Mouse (Mus musculus) kidney, adult 2 months (tissue): Measurements from ENCODE around the gene Cc2d2b. TPM values are rescaled to one million over a fixed set of nuclear protein-coding genes. Genes with fewer than 3 reads are reported as not detected.
A peak's percentile ranks its signal among the peaks of the same experiment; 100 is the strongest.

Source experiments
- DNase-seq: peaks from one replicate; pipeline ENCODE4 v3.0.0; 2021
- H3K27ac ChIP-seq: fragments of 200-500 bp; 2 replicates; pipeline ENCODE4 v1.5.1; 2012; ENCODE audit warnings: low read depth, low read length, control low read depth, inconsistent platforms; ENCODE audit not compliant: insufficient read depth
- H3K27me3 ChIP-seq: fragments of 200-500 bp; replicated peaks from 2 replicates; pipeline ENCODE4 v1.6.1; 2012; ENCODE audit warnings: mild to moderate bottlenecking, moderate library complexity, low read length, inconsistent platforms; ENCODE audit not compliant: control insufficient read depth, insufficient read depth
- H3K36me3 ChIP-seq: fragments of 200-500 bp; 2 replicates; pipeline ENCODE4 v1.6.1; 2012; ENCODE audit warnings: mild to moderate bottlenecking, moderate library complexity, low read length, inconsistent platforms; ENCODE audit not compliant: control insufficient read depth, insufficient read depth
- H3K4me1 ChIP-seq: fragments of 200-500 bp; 2 replicates; pipeline ENCODE4 v1.6.1; 2011; ENCODE audit warnings: low read length; ENCODE audit not compliant: control insufficient read depth, insufficient read depth
- H3K4me3 ChIP-seq: fragments of 200-500 bp; 2 replicates; pipeline ENCODE4 v1.5.1; 2011; ENCODE audit warnings: mild to moderate bottlenecking, low read depth, low read length, control low read depth; ENCODE audit not compliant: insufficient read depth
- CTCF ChIP-seq: fragments of 200-500 bp; conservative IDR thresholded peaks from 2 replicates; pipeline ENCODE4 v1.5.1; 2011; ENCODE audit warnings: low read depth, mild to moderate bottlenecking, control low read depth, low read length, moderate library complexity, mixed read lengths; ENCODE audit not compliant: insufficient read depth, insufficient read length
- POLR2A ChIP-seq: fragments of 200-500 bp; IDR thresholded peaks from one replicate; pipeline ENCODE4 v1.6.1; 2011; ENCODE audit warnings: low read depth, low read length, control low read depth
- WGBS: fragments of 180-500 bp; shearing (Covaris S2); methylation state at CpG from one replicate; pipeline ENCODE4 v1.1.7; 2018; 5-methylcytosine and 5-hydroxymethylcytosine counted together
- polyA plus RNA-seq: library from polyadenylated mRNA; depleted of rRNA; stranded (reverse); fragments of >200 nt; gene quantifications from 2 replicates; pipeline ENCODE4 v1.2.3, GENCODE M21; 2012; rRNA removed

Gene Cc2d2b
- polyA plus RNA-seq, 1 experiment, result not detected

DNA sequence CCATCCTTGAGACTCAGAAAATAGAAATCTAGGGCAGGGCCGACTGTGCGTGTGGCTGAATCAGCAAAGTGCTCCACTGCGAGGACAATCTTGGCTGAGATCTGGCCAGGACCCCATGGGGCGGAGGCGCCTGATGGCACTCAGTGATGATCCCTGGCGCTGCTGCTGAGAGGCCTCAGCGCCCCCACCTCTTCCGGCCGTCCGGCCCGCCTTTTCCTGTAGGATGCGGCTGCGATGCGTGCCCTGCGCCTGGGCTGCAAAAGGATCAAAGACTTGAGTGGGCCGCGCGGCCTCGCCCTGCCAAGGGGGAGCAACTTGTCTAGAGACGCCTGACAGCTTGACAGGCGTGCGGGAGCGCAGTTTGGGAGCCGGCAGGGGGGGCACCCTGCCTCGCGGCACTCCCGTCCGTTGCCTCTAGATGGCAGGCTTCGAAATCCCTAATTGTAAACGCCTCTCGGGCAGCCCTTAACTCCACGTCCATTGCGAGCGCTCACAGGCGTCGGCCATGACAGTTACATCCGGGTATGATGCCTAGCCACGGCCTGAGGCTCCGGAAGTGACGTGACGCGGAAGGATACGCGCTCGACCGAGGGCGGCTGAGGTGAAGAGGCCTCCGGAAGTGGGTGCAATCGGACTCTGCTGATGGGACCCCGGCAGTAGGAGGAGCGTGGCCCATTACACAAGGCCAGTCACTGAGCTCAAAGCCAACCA is 124.6 kb downstream of the Cc2d2b start:
- TF ChIP-seq POLR2A (no peak), CTCF (peak; percentile 43; the same call in 1 of the 2 replicates)
- Histone ChIP-seq H3K36me3 (no peaks in the 10 kb centered on the region), H3K4me3 (peak overlapping the region; percentile 59), H3K27ac (no peak overlapping the region), H3K4me1 (no peaks in the 10 kb centered on the region), H3K27me3 (no peaks in the 10 kb centered on the region; the same call in 1 of the 2 replicates)
- DNase-seq, result peak; percentile 90
- WGBS, result 5% methylated on average over 51 of the region's 51 CpGs

Other genes starting within 250 kb of the Cc2d2b start
- 43.5 and 52.5 TPM in 2 replicates for gene Sorbs1, start 235.0 kb upstream of the Cc2d2b start, polyA plus RNA-seq
- gene Aldh18a1, start 160.3 kb upstream of the Cc2d2b start, polyA plus RNA-seq, result 3.5 and 4.1 TPM in 2 replicates
- gene Tctn3, start 136.5 kb upstream of the Cc2d2b start, polyA plus RNA-seq, result 8.6 and 8.9 TPM in 2 replicates
- gene Entpd1, start 136.4 kb upstream of the Cc2d2b start, polyA plus RNA-seq, result 8.0 and 8.4 TPM in 2 replicates
- gene Ccnj, start 82.5 kb downstream of the Cc2d2b start, polyA plus RNA-seq, result 3.1 and 3.8 TPM in 2 replicates
- 0.79 and 1.5 TPM in 2 replicates for gene Zfp518a, start 146.0 kb downstream of the Cc2d2b start, polyA plus RNA-seq
- gene Blnk, start 245.8 kb downstream of the Cc2d2b start, polyA plus RNA-seq, result 13.1 and 16.5 TPM in 2 replicates